Mouse (Mus musculus): ENCODE results near the gene Wiz. TPM values are rescaled to one million over a fixed set of nuclear protein-coding genes. Genes with fewer than 3 reads are reported as not detected.
A peak's percentile ranks its signal among the peaks of the same experiment; 100 is the strongest.

Gene Wiz
- polyA plus RNA-seq, 1 experiment from 2014 or later: 59.2 TPM

- peak within 1 kb of the TSS; percentile 88 for H3K4me3 ChIP-seq (replicated peaks; ENCODE audit: low read depth, low read length)
- no peaks in the 10 kb centered on the region for H3K27me3 ChIP-seq (ENCODE audit: control insufficient read depth, insufficient read depth, low read length)
- no peaks in the 10 kb centered on the region for H3K9me3 ChIP-seq (ENCODE audit: control insufficient read depth, low read length)
- H3K27ac ChIP-seq (replicated peaks; ENCODE audit: low read depth, low read length): peak within 1 kb of the TSS; percentile 90
- H3K36me3 ChIP-seq (ENCODE audit: control insufficient read depth, insufficient read depth, low read length): peaks cover 15% of the 10 kb centered on the region
- DNase-seq (peak; percentile 98), ATAC-seq (ENCODE audit: low FRiP score, low TSS enrichment) (peak; percentile 98)
- peaks cover 15% of the 10 kb centered on the region for H3K4me1 ChIP-seq (ENCODE audit: control insufficient read depth, insufficient read depth, low read length)
- WGBS: under 1% methylated on average over 37 of the region's 37 CpGs
- H3K9ac ChIP-seq (replicated peaks; ENCODE audit: low read length): peak within 1 kb of the TSS; percentile 78
- H3K4me2 ChIP-seq (ENCODE audit: low read length): peak within 1 kb of the TSS; percentile 90
Measured at GRCm38 (mm10) chr17:32350382-32350983, 38.8 kb downstream of the Wiz start, which contains the start of gene Akap8l. Akap8l (minus strand) TSS chr17:32350607.

GRCm38 (mm10) chr17:32349851-32350381 lies 39.3 kb downstream of the Wiz start:
- ATAC-seq (ENCODE audit: low FRiP score, low TSS enrichment): no peak; the same call in 1 of the 2 replicates
- H3K4me1 ChIP-seq (ENCODE audit: control insufficient read depth, insufficient read depth, low read length): peaks cover 15% of the 10 kb centered on the region

GRCm38 (mm10) chr17:32349037-32349732 lies 40.1 kb downstream of the Wiz start:
- ATAC-seq (ENCODE audit: low FRiP score, low TSS enrichment) (no peak), DNase-seq (peak; percentile 81)
- H3K4me2 ChIP-seq (ENCODE audit: low read length): peak overlapping the region; percentile 90
- no peaks in the 10 kb centered on the region for H3K27me3 ChIP-seq (ENCODE audit: control insufficient read depth, insufficient read depth, low read length)
- H3K4me3 ChIP-seq (replicated peaks; ENCODE audit: low read depth, low read length): peak overlapping the region; percentile 88
- WGBS: 16% methylated on average over 4 of the region's 4 CpGs
- no peaks in the 10 kb centered on the region for H3K9me3 ChIP-seq (ENCODE audit: control insufficient read depth, low read length)
- H3K36me3 ChIP-seq (ENCODE audit: control insufficient read depth, insufficient read depth, low read length): peaks cover 12% of the 10 kb centered on the region
- H3K9ac ChIP-seq (replicated peaks; ENCODE audit: low read length): peak overlapping the region; percentile 78
- H3K27ac ChIP-seq (replicated peaks; ENCODE audit: low read depth, low read length): peak overlapping the region; percentile 90; the same call in 1 of the 2 replicates
- H3K4me1 ChIP-seq (ENCODE audit: control insufficient read depth, insufficient read depth, low read length): peaks cover 15% of the 10 kb centered on the region

More at GRCm38 (mm10) chr17:32349851-32350381, 39.3 kb downstream of the Wiz start:
- Histone ChIP-seq H3K27me3 (ENCODE audit: control insufficient read depth, insufficient read depth, low read length) (no peaks in the 10 kb centered on the region), H3K27ac (replicated peaks; ENCODE audit: low read depth, low read length) (peak overlapping the region; percentile 90), H3K9ac (replicated peaks; ENCODE audit: low read length) (peak overlapping the region; percentile 78), H3K9me3 (ENCODE audit: control insufficient read depth, low read length) (no peaks in the 10 kb centered on the region), H3K4me2 (ENCODE audit: low read length) (peak overlapping the region; percentile 90), H3K36me3 (ENCODE audit: control insufficient read depth, insufficient read depth, low read length) (peaks cover 12% of the 10 kb centered on the region), H3K4me3 (replicated peaks; ENCODE audit: low read depth, low read length) (peak overlapping the region; percentile 88)
- DNase-seq: no peak
- WGBS: under 1% methylated on average over 24 of the region's 24 CpGs

- H3K9me3 ChIP-seq (ENCODE audit: control insufficient read depth, low read length): no peaks in the 10 kb centered on the region
- WGBS: 96% methylated on average over 2 of the region's 2 CpGs
- H3K4me2 ChIP-seq (ENCODE audit: low read length): peak overlapping the region; percentile 90
- H3K36me3 ChIP-seq (ENCODE audit: control insufficient read depth, insufficient read depth, low read length): peaks cover 16% of the 10 kb centered on the region
- H3K4me3 ChIP-seq (replicated peaks; ENCODE audit: low read depth, low read length): peak overlapping the region; percentile 88; the same call in 1 of the 2 replicates
- DNase-seq (no peak), ATAC-seq (ENCODE audit: low FRiP score, low TSS enrichment) (no peak)
- H3K4me1 ChIP-seq (ENCODE audit: control insufficient read depth, insufficient read depth, low read length): peaks cover 15% of the 10 kb centered on the region
- H3K27me3 ChIP-seq (ENCODE audit: control insufficient read depth, insufficient read depth, low read length): no peaks in the 10 kb centered on the region
- no peak overlapping the region for H3K9ac ChIP-seq (replicated peaks; ENCODE audit: low read length)
- no peak overlapping the region for H3K27ac ChIP-seq (replicated peaks; ENCODE audit: low read depth, low read length)
Measured at GRCm38 (mm10) chr17:32348406-32348805, 40.8 kb downstream of the Wiz start.

GRCm38 (mm10) chr17:32341102-32341501 lies 48.1 kb downstream of the Wiz start:
- no peak for ATAC-seq (ENCODE audit: low FRiP score, low TSS enrichment)
- Histone ChIP-seq H3K9me3 (ENCODE audit: control insufficient read depth, low read length) (no peaks in the 10 kb centered on the region), H3K27me3 (ENCODE audit: control insufficient read depth, insufficient read depth, low read length) (no peaks in the 10 kb centered on the region), H3K4me3 (replicated peaks; ENCODE audit: low read depth, low read length) (no peak overlapping the region), H3K27ac (replicated peaks; ENCODE audit: low read depth, low read length) (no peak overlapping the region), H3K9ac (replicated peaks; ENCODE audit: low read length) (no peak overlapping the region), H3K4me1 (ENCODE audit: control insufficient read depth, insufficient read depth, low read length) (no peaks in the 10 kb centered on the region), H3K36me3 (ENCODE audit: control insufficient read depth, insufficient read depth, low read length) (peaks cover 54% of the 10 kb centered on the region), H3K4me2 (ENCODE audit: low read length) (no peak overlapping the region)
- DNase-seq: no peak
- 92% methylated on average over 1 of the region's 1 CpGs for WGBS

- no peak for DNase-seq
Measured at GRCm38 (mm10) chr17:32340110-32340509, 49.1 kb downstream of the Wiz start.

GRCm38 (mm10) chr17:32335869-32336268 lies 53.4 kb downstream of the Wiz start:
- H3K36me3 ChIP-seq (ENCODE audit: control insufficient read depth, insufficient read depth, low read length): peaks cover 77% of the 10 kb centered on the region

More at GRCm38 (mm10) chr17:32340110-32340509, 49.1 kb downstream of the Wiz start:
- Histone ChIP-seq H3K27ac (replicated peaks; ENCODE audit: low read depth, low read length) (no peak overlapping the region), H3K4me3 (replicated peaks; ENCODE audit: low read depth, low read length) (no peak overlapping the region), H3K9ac (replicated peaks; ENCODE audit: low read length) (no peak overlapping the region), H3K4me1 (ENCODE audit: control insufficient read depth, insufficient read depth, low read length) (no peaks in the 10 kb centered on the region), H3K27me3 (ENCODE audit: control insufficient read depth, insufficient read depth, low read length) (no peaks in the 10 kb centered on the region), H3K36me3 (ENCODE audit: control insufficient read depth, insufficient read depth, low read length) (peaks cover 63% of the 10 kb centered on the region), H3K9me3 (ENCODE audit: control insufficient read depth, low read length) (no peaks in the 10 kb centered on the region), H3K4me2 (ENCODE audit: low read length) (no peak overlapping the region)
- no peak for ATAC-seq (ENCODE audit: low FRiP score, low TSS enrichment)
- WGBS: 94% methylated on average over 1 of the region's 1 CpGs

GRCm38 (mm10) chr17:32334921-32335320 lies 54.3 kb downstream of the Wiz start:
- peaks cover 86% of the 10 kb centered on the region for H3K36me3 ChIP-seq (ENCODE audit: control insufficient read depth, insufficient read depth, low read length)
- H3K4me2 ChIP-seq (ENCODE audit: low read length): no peak overlapping the region
- no peak for ATAC-seq (ENCODE audit: low FRiP score, low TSS enrichment)

More at GRCm38 (mm10) chr17:32335869-32336268, 53.4 kb downstream of the Wiz start:
- no peaks in the 10 kb centered on the region for H3K4me1 ChIP-seq (ENCODE audit: control insufficient read depth, insufficient read depth, low read length)
- WGBS: 88% methylated on average over 2 of the region's 2 CpGs
- H3K27ac ChIP-seq (replicated peaks; ENCODE audit: low read depth, low read length): no peak overlapping the region
- DNase-seq (no peak), ATAC-seq (ENCODE audit: low FRiP score, low TSS enrichment) (no peak)
- H3K4me2 ChIP-seq (ENCODE audit: low read length): no peak overlapping the region
- no peaks in the 10 kb centered on the region for H3K27me3 ChIP-seq (ENCODE audit: control insufficient read depth, insufficient read depth, low read length)
- H3K9ac ChIP-seq (replicated peaks; ENCODE audit: low read length): no peak overlapping the region
- no peak overlapping the region for H3K4me3 ChIP-seq (replicated peaks; ENCODE audit: low read depth, low read length)
- H3K9me3 ChIP-seq (ENCODE audit: control insufficient read depth, low read length): no peaks in the 10 kb centered on the region

More at GRCm38 (mm10) chr17:32334921-32335320, 54.3 kb downstream of the Wiz start:
- H3K27ac ChIP-seq (replicated peaks; ENCODE audit: low read depth, low read length): no peak overlapping the region
- H3K9me3 ChIP-seq (ENCODE audit: control insufficient read depth, low read length): no peaks in the 10 kb centered on the region
- WGBS: 96% methylated on average over 12 of the region's 12 CpGs
- H3K4me1 ChIP-seq (ENCODE audit: control insufficient read depth, insufficient read depth, low read length): no peaks in the 10 kb centered on the region
- no peak overlapping the region for H3K9ac ChIP-seq (replicated peaks; ENCODE audit: low read length)
- H3K4me3 ChIP-seq (replicated peaks; ENCODE audit: low read depth, low read length): no peak overlapping the region
- H3K27me3 ChIP-seq (ENCODE audit: control insufficient read depth, insufficient read depth, low read length): no peaks in the 10 kb centered on the region
- no peak for DNase-seq

Data from midbrain, embryonic 14.5 days (tissue).